Mouse (Mus musculus): Measurements from ENCODE around the gene Mterf1b. TPM values are rescaled to one million over a fixed set of nuclear protein-coding genes. Genes with fewer than 3 reads are reported as not detected.

The Mterf1b gene
- total RNA-seq (2023) = 4.7 TPM

DNA sequence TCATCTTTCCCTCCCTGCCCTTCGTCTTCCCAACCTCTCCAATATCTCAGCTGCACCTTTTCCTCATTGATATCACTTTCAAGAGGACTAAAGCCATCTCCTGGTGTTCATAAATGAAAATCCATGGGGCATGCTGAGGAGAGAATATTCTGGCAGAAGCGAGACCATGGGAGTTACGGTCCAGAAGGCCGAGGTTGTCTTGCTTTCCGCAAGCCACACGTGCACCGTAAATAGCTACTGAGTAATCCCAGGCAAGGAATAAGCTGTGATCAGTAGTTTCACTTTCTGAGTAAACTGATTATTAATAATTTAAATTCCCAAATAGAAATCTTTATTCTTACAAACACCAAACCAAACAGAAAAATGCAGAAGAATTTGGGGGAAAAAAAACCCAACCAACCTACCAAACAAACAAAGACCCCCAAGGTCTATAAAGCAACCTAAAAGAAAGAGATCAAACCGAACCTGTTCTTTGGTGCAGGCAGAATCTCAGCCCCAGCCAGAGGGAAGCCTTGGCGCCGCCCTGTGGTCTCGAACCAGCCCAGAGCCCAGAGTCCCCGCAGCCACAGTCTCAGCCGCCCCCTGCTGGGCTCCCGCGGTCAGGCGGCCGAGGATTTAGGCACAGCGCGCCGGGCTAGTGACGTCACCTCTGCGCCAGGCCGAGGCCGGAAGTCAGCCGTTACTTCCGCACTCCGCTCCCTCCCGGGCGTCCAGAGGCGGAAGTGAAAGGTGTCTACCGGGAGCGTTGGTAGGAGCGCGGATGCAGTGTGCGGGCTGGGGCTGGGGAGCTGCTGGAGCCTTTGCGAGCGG, at the start of gene Mterf1b:
Gene Mterf1b (plus strand): TSS at position 697 of the 810 bp plus-strand sequence.

Other genes with a start within 250 kb of the Mterf1b start
- 43.9 TPM for gene Cyp51, start 87.6 kb upstream of the Mterf1b start, total RNA-seq (2023)